ENCODE assay signal across 25 mouse cellular contexts in the genomic region with DNA sequence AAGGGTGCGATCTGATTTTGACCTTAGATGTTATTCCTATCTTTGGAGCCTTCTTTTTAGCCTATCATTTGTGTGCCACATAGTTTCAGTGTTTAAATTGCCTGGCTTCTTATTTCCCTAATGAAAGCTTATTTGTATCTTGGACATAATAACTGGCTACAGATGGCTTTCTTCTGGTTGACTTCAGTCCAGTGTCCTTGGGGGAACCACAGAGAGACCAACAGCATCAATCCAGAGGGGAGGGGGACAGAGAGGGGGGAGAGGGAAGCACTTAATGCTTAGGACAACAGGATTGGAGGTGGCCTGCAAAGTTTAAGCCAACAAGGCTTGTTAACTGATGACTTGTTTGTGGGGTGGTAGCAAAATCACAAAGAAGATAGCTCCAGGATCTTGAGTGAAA.
"Had no signal": no experiment of that assay in that cellular context is flagged by ENCODE, and none has a peak within 500 bp of the region (broad histone marks: within the 10 kb centered on the region; RNA-seq: fewer than 3 reads in every experiment).

No protein-coding gene starts in this region.

- H3K9ac ChIP-seq: heart, embryonic 13.5 days; heart, embryonic 15.5 days; hindbrain, embryonic 14.5 days; kidney, embryonic 15.5 days; limb, embryonic 13.5 days; limb, embryonic 15.5 days; liver, embryonic 12.5 days; liver, embryonic 14.5 days had no signal

- H3K4me1 ChIP-seq: heart, embryonic 15.5 days; limb, embryonic 15.5 days; liver, embryonic 12.5 days had no signal

- H3K27ac ChIP-seq: heart, adult 2 months; heart, embryonic 13.5 days; heart, embryonic 15.5 days; hindbrain, embryonic 14.5 days; kidney, embryonic 15.5 days; kidney, postnatal 0 days; limb, embryonic 13.5 days; limb, embryonic 15.5 days; liver, embryonic 12.5 days; liver, embryonic 14.5 days had no signal

- H3K27me3 ChIP-seq: heart, embryonic 13.5 days; heart, embryonic 15.5 days; kidney, embryonic 15.5 days; limb, embryonic 13.5 days; limb, embryonic 15.5 days; liver, embryonic 12.5 days had no signal

- ATAC-seq: hindbrain, embryonic 16.5 days; intestine, embryonic 16.5 days; liver, embryonic 12.5 days had no signal

- H3K4me2 ChIP-seq: heart, embryonic 11.5 days; heart, embryonic 13.5 days; heart, embryonic 15.5 days; hindbrain, embryonic 14.5 days; kidney, embryonic 15.5 days; limb, embryonic 13.5 days; limb, embryonic 15.5 days; liver, embryonic 12.5 days had no signal

- DNase-seq: gastrocnemius, postnatal 14 days; gastrocnemius, postnatal 36 days; heart, adult 11 months; heart, adult 2 months; heart, postnatal 14 days; heart, postnatal 36 days; kidney, adult 11 months; kidney, adult 2 months; kidney, adult 9 months; kidney, postnatal 14 days; kidney, postnatal 36 days; layer of hippocampus, adult 9-11 months; layer of hippocampus, postnatal 36 days had no signal

- H3K36me3 ChIP-seq: heart, embryonic 13.5 days; heart, embryonic 15.5 days; kidney, embryonic 15.5 days; limb, embryonic 13.5 days; limb, embryonic 15.5 days; liver, embryonic 12.5 days had no signal

- H3K9me3 ChIP-seq: heart, embryonic 13.5 days; heart, embryonic 15.5 days; kidney, embryonic 15.5 days; limb, embryonic 13.5 days; limb, embryonic 15.5 days; liver, embryonic 12.5 days had no signal

- H3K4me3 ChIP-seq: heart, adult 2 months; heart, embryonic 13.5 days; heart, embryonic 15.5 days; kidney, embryonic 15.5 days; limb, embryonic 13.5 days; limb, embryonic 15.5 days; liver, embryonic 12.5 days had no signal
